Mouse (Mus musculus) E14TG2a.4 (cell line): Measurements from ENCODE around the gene Nup214.

ENCODE experiments used
- CTCF ChIP-seq: conservative IDR thresholded peaks from 2 replicates; pipeline ENCODE4 v1.5.1; 2014; ENCODE audit warnings: low read length
- NANOG ChIP-seq: IDR thresholded peaks from 2 replicates; pipeline ENCODE4 v1.6.1; 2014; ENCODE audit warnings: borderline replicate concordance, low read length, mixed read lengths
- POU5F1 ChIP-seq: IDR thresholded peaks from 2 replicates; pipeline ENCODE4 v1.6.1; 2014; ENCODE audit warnings: low read length, borderline replicate concordance

GRCm38 (mm10) chr2:31994896-31995295 lies 20.7 kb downstream of the Nup214 start:
- TF ChIP-seq CTCF (no peak), NANOG (no peak), POU5F1 (no peak)
